Mouse (Mus musculus): Measurements from ENCODE around the gene Phf13. TPM values are rescaled to one million over a fixed set of nuclear protein-coding genes. Genes with fewer than 3 reads are reported as not detected.

Gene Phf13
- polyA plus RNA-seq, 1 experiment from 2014 or later = 23.1 TPM

GRCm38 (mm10) chr4:151983043-151983442 is 13.0 kb downstream of the Phf13 start:
- Histone ChIP-seq H3K27me3 (ENCODE audit: control insufficient read depth, insufficient read depth, low read length) (no peaks in the 10 kb centered on the region), H3K4me1 (ENCODE audit: control insufficient read depth, insufficient read depth, low read length) (no peaks in the 10 kb centered on the region; the same call in 1 of the 2 replicates), H3K4me2 (ENCODE audit: low read depth, low read length) (no peak overlapping the region), H3K27ac (replicated peaks; ENCODE audit: low read depth, low read length) (no peak overlapping the region), H3K9ac (replicated peaks; ENCODE audit: low read length) (no peak overlapping the region), H3K36me3 (replicated peaks; ENCODE audit: control insufficient read depth, insufficient read depth, low read depth, low read length) (peaks cover 12% of the 10 kb centered on the region), H3K9me3 (replicated peaks; ENCODE audit: control insufficient read depth, low read length) (no peaks in the 10 kb centered on the region), H3K4me3 (ENCODE audit: low read depth, low read length) (no peak overlapping the region)
- WGBS = 48% methylated on average over 17 of the region's 17 CpGs
- no peak for ATAC-seq (replicated peaks; ENCODE audit: insufficient number of reproducible peaks, low FRiP score, low TSS enrichment, low read depth)
- no peak for DNase-seq (ENCODE audit: low spot score)

GRCm38 (mm10) chr4:151981363-151981762 is 14.7 kb downstream of the Phf13 start:
- peaks cover 12% of the 10 kb centered on the region for H3K36me3 ChIP-seq (replicated peaks; ENCODE audit: control insufficient read depth, insufficient read depth, low read depth, low read length)
- no peak overlapping the region for H3K9ac ChIP-seq (replicated peaks; ENCODE audit: low read length)
- H3K4me1 ChIP-seq (ENCODE audit: control insufficient read depth, insufficient read depth, low read length) = no peaks in the 10 kb centered on the region; the same call in 1 of the 2 replicates
- DNase-seq (ENCODE audit: low spot score) (peak; percentile 86), ATAC-seq (replicated peaks; ENCODE audit: insufficient number of reproducible peaks, low FRiP score, low TSS enrichment, low read depth) (0 out of 2 replicates have a peak, but pooled peaks have one; percentile 24)
- WGBS = 15% methylated on average over 5 of the region's 5 CpGs
- no peak overlapping the region for H3K27ac ChIP-seq (replicated peaks; ENCODE audit: low read depth, low read length)
- H3K4me3 ChIP-seq (ENCODE audit: low read depth, low read length) = no peak overlapping the region
- no peaks in the 10 kb centered on the region for H3K9me3 ChIP-seq (replicated peaks; ENCODE audit: control insufficient read depth, low read length)
- H3K4me2 ChIP-seq (ENCODE audit: low read depth, low read length) = no peak overlapping the region
- no peaks in the 10 kb centered on the region for H3K27me3 ChIP-seq (ENCODE audit: control insufficient read depth, insufficient read depth, low read length)

GRCm38 (mm10) chr4:151980699-151981098 is 15.4 kb downstream of the Phf13 start:
- Histone ChIP-seq H3K36me3 (replicated peaks; ENCODE audit: control insufficient read depth, insufficient read depth, low read depth, low read length) (peaks cover 12% of the 10 kb centered on the region), H3K4me2 (ENCODE audit: low read depth, low read length) (no peak overlapping the region), H3K9ac (replicated peaks; ENCODE audit: low read length) (no peak overlapping the region), H3K27ac (replicated peaks; ENCODE audit: low read depth, low read length) (no peak overlapping the region), H3K27me3 (ENCODE audit: control insufficient read depth, insufficient read depth, low read length) (no peaks in the 10 kb centered on the region), H3K4me1 (ENCODE audit: control insufficient read depth, insufficient read depth, low read length) (no peaks in the 10 kb centered on the region), H3K4me3 (ENCODE audit: low read depth, low read length) (no peak overlapping the region), H3K9me3 (replicated peaks; ENCODE audit: control insufficient read depth, low read length) (no peaks in the 10 kb centered on the region)
- ATAC-seq (replicated peaks; ENCODE audit: insufficient number of reproducible peaks, low FRiP score, low TSS enrichment, low read depth) (no peak), DNase-seq (ENCODE audit: low spot score) (peak; percentile 43)
- 74% methylated on average over 8 of the region's 8 CpGs for WGBS

- no peaks in the 10 kb centered on the region for H3K4me1 ChIP-seq (ENCODE audit: control insufficient read depth, insufficient read depth, low read length)
- H3K9ac ChIP-seq (replicated peaks; ENCODE audit: low read length) = no peak overlapping the region
- DNase-seq (ENCODE audit: low spot score) (peak; percentile 90), ATAC-seq (replicated peaks; ENCODE audit: insufficient number of reproducible peaks, low FRiP score, low TSS enrichment, low read depth) (no peak)
- H3K4me2 ChIP-seq (ENCODE audit: low read depth, low read length) = no peak overlapping the region
- no peaks in the 10 kb centered on the region for H3K9me3 ChIP-seq (replicated peaks; ENCODE audit: control insufficient read depth, low read length)
- H3K36me3 ChIP-seq (replicated peaks; ENCODE audit: control insufficient read depth, insufficient read depth, low read depth, low read length) = peaks cover 24% of the 10 kb centered on the region
- H3K27ac ChIP-seq (replicated peaks; ENCODE audit: low read depth, low read length) = no peak overlapping the region
- no peaks in the 10 kb centered on the region for H3K27me3 ChIP-seq (ENCODE audit: control insufficient read depth, insufficient read depth, low read length)
- 43% methylated on average over 10 of the region's 10 CpGs for WGBS
- H3K4me3 ChIP-seq (ENCODE audit: low read depth, low read length) = no peak overlapping the region
Observed at GRCm38 (mm10) chr4:151977748-151978147, 18.3 kb downstream of the Phf13 start.

- H3K27me3 ChIP-seq (ENCODE audit: control insufficient read depth, insufficient read depth, low read length) = no peaks in the 10 kb centered on the region
- no peaks in the 10 kb centered on the region for H3K9me3 ChIP-seq (replicated peaks; ENCODE audit: control insufficient read depth, low read length)
- H3K27ac ChIP-seq (replicated peaks; ENCODE audit: low read depth, low read length) = no peak overlapping the region
- DNase-seq (ENCODE audit: low spot score) (peak; percentile 58), ATAC-seq (replicated peaks; ENCODE audit: insufficient number of reproducible peaks, low FRiP score, low TSS enrichment, low read depth) (no peak)
- no peak overlapping the region for H3K9ac ChIP-seq (replicated peaks; ENCODE audit: low read length)
- H3K36me3 ChIP-seq (replicated peaks; ENCODE audit: control insufficient read depth, insufficient read depth, low read depth, low read length) = peaks cover 24% of the 10 kb centered on the region
- no peak overlapping the region for H3K4me3 ChIP-seq (ENCODE audit: low read depth, low read length)
- 93% methylated on average over 3 of the region's 3 CpGs for WGBS
- no peaks in the 10 kb centered on the region for H3K4me1 ChIP-seq (ENCODE audit: control insufficient read depth, insufficient read depth, low read length)
- no peak overlapping the region for H3K4me2 ChIP-seq (ENCODE audit: low read depth, low read length)
Observed at GRCm38 (mm10) chr4:151975441-151975840, 20.6 kb downstream of the Phf13 start.

GRCm38 (mm10) chr4:151972221-151972967 is 23.7 kb downstream of the Phf13 start:
- ATAC-seq (replicated peaks; ENCODE audit: insufficient number of reproducible peaks, low FRiP score, low TSS enrichment, low read depth) (no peak), DNase-seq (ENCODE audit: low spot score) (peak; percentile 72)
- Histone ChIP-seq H3K36me3 (replicated peaks; ENCODE audit: control insufficient read depth, insufficient read depth, low read depth, low read length) (peaks cover 16% of the 10 kb centered on the region), H3K27me3 (ENCODE audit: control insufficient read depth, insufficient read depth, low read length) (no peaks in the 10 kb centered on the region), H3K27ac (replicated peaks; ENCODE audit: low read depth, low read length) (no peak overlapping the region), H3K4me3 (ENCODE audit: low read depth, low read length) (no peak overlapping the region), H3K9ac (replicated peaks; ENCODE audit: low read length) (no peak overlapping the region), H3K4me1 (ENCODE audit: control insufficient read depth, insufficient read depth, low read length) (no peaks in the 10 kb centered on the region), H3K9me3 (replicated peaks; ENCODE audit: control insufficient read depth, low read length) (no peaks in the 10 kb centered on the region), H3K4me2 (ENCODE audit: low read depth, low read length) (no peak overlapping the region)
- WGBS = 66% methylated on average over 10 of the region's 10 CpGs

GRCm38 (mm10) chr4:151968204-151968921 is 27.7 kb downstream of the Phf13 start:
- no peak for ATAC-seq (replicated peaks; ENCODE audit: insufficient number of reproducible peaks, low FRiP score, low TSS enrichment, low read depth)
- 94% methylated on average over 26 of the region's 26 CpGs for WGBS
- H3K4me1 ChIP-seq (ENCODE audit: control insufficient read depth, insufficient read depth, low read length) = no peaks in the 10 kb centered on the region
- no peaks in the 10 kb centered on the region for H3K9me3 ChIP-seq (replicated peaks; ENCODE audit: control insufficient read depth, low read length)
- H3K27me3 ChIP-seq (ENCODE audit: control insufficient read depth, insufficient read depth, low read length) = no peaks in the 10 kb centered on the region
- no peak for DNase-seq (ENCODE audit: low spot score)
- no peak overlapping the region for H3K9ac ChIP-seq (replicated peaks; ENCODE audit: low read length)
- peaks cover 2% of the 10 kb centered on the region for H3K36me3 ChIP-seq (replicated peaks; ENCODE audit: control insufficient read depth, insufficient read depth, low read depth, low read length)
- H3K4me2 ChIP-seq (ENCODE audit: low read depth, low read length) = no peak overlapping the region
- H3K4me3 ChIP-seq (ENCODE audit: low read depth, low read length) = no peak overlapping the region
- no peak overlapping the region for H3K27ac ChIP-seq (replicated peaks; ENCODE audit: low read depth, low read length)

- no peak for ATAC-seq (replicated peaks; ENCODE audit: insufficient number of reproducible peaks, low FRiP score, low TSS enrichment, low read depth)
- H3K36me3 ChIP-seq (replicated peaks; ENCODE audit: control insufficient read depth, insufficient read depth, low read depth, low read length) = no peaks in the 10 kb centered on the region; the same call in none of the 2 replicates
- no peak overlapping the region for H3K4me2 ChIP-seq (ENCODE audit: low read depth, low read length)
- no peak overlapping the region for H3K27ac ChIP-seq (replicated peaks; ENCODE audit: low read depth, low read length)
- DNase-seq (ENCODE audit: low spot score) = no peak
- no peaks in the 10 kb centered on the region for H3K9me3 ChIP-seq (replicated peaks; ENCODE audit: control insufficient read depth, low read length)
- H3K9ac ChIP-seq (replicated peaks; ENCODE audit: low read length) = no peak overlapping the region
- H3K27me3 ChIP-seq (ENCODE audit: control insufficient read depth, insufficient read depth, low read length) = no peaks in the 10 kb centered on the region
- WGBS = 81% methylated on average over 3 of the region's 3 CpGs
- no peak overlapping the region for H3K4me3 ChIP-seq (ENCODE audit: low read depth, low read length)
- H3K4me1 ChIP-seq (ENCODE audit: control insufficient read depth, insufficient read depth, low read length) = no peaks in the 10 kb centered on the region
Observed at GRCm38 (mm10) chr4:151962817-151963216, 33.2 kb downstream of the Phf13 start.

Data from embryonic facial prominence, embryonic 11.5 days (tissue).